Mouse (Mus musculus) midbrain, embryonic 13.5 days (tissue): ENCODE data around the gene Gm3854. TPM values are rescaled to one million over a fixed set of nuclear protein-coding genes. Genes with fewer than 3 reads are reported as not detected.
"Not testable (repeated sequence)": the region's sequence is repeated elsewhere in the genome, so short reads cannot be mapped to it uniquely, and the experiment has no call there.

Experiments
- ATAC-seq: fragments of 200-750 bp; cut with Nextera tagmentation; 2 replicates; pipeline ENCODE4 v1.8.0; 2017; ENCODE audit warnings: mild to moderate bottlenecking, moderate TSS enrichment, moderate library complexity
- H3K27ac ChIP-seq: fragments of 300-500 bp; sonication (generic); 2 replicates; pipeline ENCODE4 v1.5.1; 2015; ENCODE audit warnings: inconsistent platforms, mild to moderate bottlenecking, moderate library complexity
- H3K27me3 ChIP-seq: fragments of 300-500 bp; sonication (generic); 2 replicates; pipeline ENCODE4 v1.6.1; 2015; ENCODE audit warnings: mild to moderate bottlenecking, inconsistent platforms
- H3K36me3 ChIP-seq: fragments of 300-500 bp; sonication (generic); 2 replicates; pipeline ENCODE4 v1.6.1; 2015; ENCODE audit warnings: mild to moderate bottlenecking, inconsistent platforms
- H3K4me1 ChIP-seq: fragments of 300-500 bp; sonication (generic); replicated peaks from 2 replicates; pipeline ENCODE4 v1.6.1; 2015; ENCODE audit warnings: inconsistent platforms
- H3K4me2 ChIP-seq: fragments of 300-500 bp; sonication (generic); replicated peaks from 2 replicates; pipeline ENCODE4 v1.6.1; 2015; ENCODE audit warnings: moderate library complexity, mild to moderate bottlenecking, inconsistent platforms
- H3K4me3 ChIP-seq: fragments of 300-500 bp; sonication (generic); replicated peaks from 2 replicates; pipeline ENCODE4 v1.5.1; 2015; ENCODE audit warnings: mild to moderate bottlenecking, inconsistent platforms
- H3K9ac ChIP-seq: fragments of 300-500 bp; sonication (generic); replicated peaks from 2 replicates; pipeline ENCODE4 v1.6.1; 2015; ENCODE audit warnings: mild to moderate bottlenecking, inconsistent platforms
- H3K9me3 ChIP-seq: fragments of 300-500 bp; sonication (generic); 2 replicates; pipeline ENCODE4 v1.6.1; 2016; ENCODE audit warnings: mild to moderate bottlenecking, inconsistent platforms
- WGBS: fragments of 180-500 bp; shearing (Covaris S2); methylation state at CpG from one replicate; pipeline ENCODE4 v1.1.7; 2015; 5-methylcytosine and 5-hydroxymethylcytosine counted together
- polyA plus RNA-seq: library from polyadenylated mRNA; unstranded; fragments of >200 nt; fragmentation: Nextera tagmentation; extraction: Ambion mirVana; gene quantifications from 2 replicates; pipeline ENCODE4 v1.2.1, GENCODE M21; 2015

Gene Gm3854
- polyA plus RNA-seq, 1 experiment from 2014 or later = 7.0 TPM

DNA sequence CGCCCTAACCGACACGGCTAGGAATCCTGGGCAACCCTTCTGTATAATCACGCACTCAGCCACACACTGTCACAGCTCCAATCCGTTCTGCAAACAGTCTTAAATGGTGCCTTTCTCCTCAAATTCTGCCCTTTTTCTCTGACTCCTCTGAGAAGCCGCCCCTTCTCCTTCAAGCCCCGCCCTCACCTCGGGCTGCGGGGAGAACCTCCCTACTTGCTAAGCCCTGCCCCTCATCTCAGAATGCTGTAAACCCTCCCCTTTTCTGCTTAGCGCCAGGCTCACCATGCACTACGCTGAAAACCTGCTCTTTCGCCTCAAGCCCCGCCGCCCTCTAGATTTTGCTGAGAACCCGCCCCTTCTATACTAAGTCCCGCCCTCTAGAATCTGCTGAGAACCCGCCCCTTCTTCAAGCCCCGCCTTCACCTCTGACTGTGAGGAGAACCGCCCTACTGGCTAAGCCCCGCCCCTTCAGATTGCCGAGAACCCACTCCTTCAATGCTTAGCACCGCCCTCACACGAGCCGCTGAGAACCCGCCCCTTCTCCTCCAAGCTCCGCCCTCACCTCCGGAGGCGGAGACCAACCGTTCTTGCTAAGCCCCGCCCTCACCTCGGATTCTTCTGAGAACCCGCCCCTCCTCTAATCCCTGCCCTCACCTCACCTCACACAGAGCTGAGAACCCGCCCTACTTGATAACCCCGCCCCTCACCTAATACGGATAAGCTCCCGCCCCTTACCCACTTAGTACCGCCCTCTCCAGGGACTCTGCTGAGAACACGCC, 18.9 kb downstream of the Gm3854 start:
- H3K9ac ChIP-seq = peak overlapping the region; percentile 70
- under 1% methylated on average over 38 of the region's 38 CpGs for WGBS
- no peaks in the 10 kb centered on the region for H3K9me3 ChIP-seq
- H3K4me1 ChIP-seq = peaks cover 14% of the 10 kb centered on the region
- peak overlapping the region; percentile 63 for H3K4me2 ChIP-seq
- no peaks in the 10 kb centered on the region for H3K36me3 ChIP-seq
- peak overlapping the region; percentile 48 for H3K4me3 ChIP-seq
- ATAC-seq = peak; percentile 92
- H3K27ac ChIP-seq = peak overlapping the region; percentile 95
- H3K27me3 ChIP-seq = no peaks in the 10 kb centered on the region

- WGBS = under 1% methylated on average over 23 of the region's 23 CpGs
- H3K9ac ChIP-seq = peak within 1 kb of the TSS; percentile 70
- peak within 1 kb of the TSS; percentile 48 for H3K4me3 ChIP-seq
- peak within 1 kb of the TSS; percentile 63 for H3K4me2 ChIP-seq
- H3K9me3 ChIP-seq = no peaks in the 10 kb centered on the region
- peaks cover 14% of the 10 kb centered on the region for H3K4me1 ChIP-seq
- peak within 1 kb of the TSS; percentile 95 for H3K27ac ChIP-seq
- H3K36me3 ChIP-seq = no peaks in the 10 kb centered on the region
- ATAC-seq = peak; percentile 86
- H3K27me3 ChIP-seq = no peaks in the 10 kb centered on the region
Measured at GRCm38 (mm10) chr7:6363047-6363488, 19.5 kb downstream of the Gm3854 start, which contains the start of gene Zfp78. Zfp78 (plus strand) TSS chr7:6363280.

DNA sequence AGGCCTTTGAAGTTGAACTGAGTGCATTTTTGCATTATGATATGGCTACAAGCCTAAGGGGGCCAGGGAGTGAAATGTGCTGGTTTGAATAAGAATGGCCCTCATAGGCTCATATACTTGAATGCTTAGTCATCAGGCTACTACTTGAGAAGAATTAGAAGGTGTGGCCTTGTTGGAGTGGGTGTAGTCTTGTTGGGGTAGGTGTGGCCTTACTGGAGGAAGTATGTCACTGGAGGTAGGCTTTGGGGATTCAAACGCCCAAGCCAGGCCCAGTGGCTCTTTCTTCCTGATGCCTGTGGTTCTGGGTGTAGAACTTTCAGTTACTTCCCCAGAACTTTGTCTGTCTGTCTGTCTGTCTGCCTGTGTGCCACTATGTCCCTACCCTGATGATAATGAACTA, 21.2 kb downstream of the Gm3854 start:
- Histone ChIP-seq H3K4me3 (no peak overlapping the region), H3K9me3 (no peaks in the 10 kb centered on the region), H3K27me3 (no peaks in the 10 kb centered on the region), H3K27ac (no peak overlapping the region), H3K9ac (no peak overlapping the region), H3K4me1 (peaks cover 11% of the 10 kb centered on the region), H3K4me2 (no peak overlapping the region), H3K36me3 (no peaks in the 10 kb centered on the region)
- 71% methylated on average over 1 of the region's 1 CpGs for WGBS
- no peak for ATAC-seq

- WGBS = 90% methylated on average over 5 of the region's 5 CpGs
- Histone ChIP-seq H3K27ac (no peak overlapping the region), H3K9me3 (no peaks in the 10 kb centered on the region), H3K9ac (no peak overlapping the region), H3K4me2 (no peak overlapping the region), H3K27me3 (no peaks in the 10 kb centered on the region), H3K4me3 (no peak overlapping the region), H3K36me3 (peaks cover 3% of the 10 kb centered on the region), H3K4me1 (peaks cover 11% of the 10 kb centered on the region)
- ATAC-seq = no peak
Measured at GRCm38 (mm10) chr7:6367185-6367584, 23.6 kb downstream of the Gm3854 start.

DNA sequence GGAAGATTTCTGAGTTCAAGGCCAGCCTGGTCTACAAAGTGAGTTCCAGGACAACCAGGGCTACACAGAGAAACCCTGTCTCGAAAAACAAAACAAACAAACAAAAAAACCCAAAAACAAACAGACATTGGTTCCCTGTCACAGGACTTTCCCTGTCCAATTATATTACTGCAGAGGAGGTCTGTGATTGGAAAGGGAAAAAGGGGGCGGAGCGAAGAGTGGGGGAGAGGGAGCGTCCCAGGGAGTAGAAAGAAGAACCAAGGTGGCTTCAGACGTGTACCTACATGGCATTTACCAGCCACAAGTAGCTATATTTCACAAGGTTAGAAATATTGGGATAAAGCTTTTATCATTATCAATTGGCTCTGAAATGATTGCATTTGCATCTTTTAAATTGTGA, 24.6 kb downstream of the Gm3854 start:
- H3K4me1 ChIP-seq = peaks cover 11% of the 10 kb centered on the region
- not testable (repeated sequence) for H3K9me3 ChIP-seq, H3K27ac ChIP-seq, ATAC-seq, H3K27me3 ChIP-seq, H3K4me3 ChIP-seq, H3K4me2 ChIP-seq, H3K9ac ChIP-seq, H3K36me3 ChIP-seq
- 84% methylated on average over 5 of the region's 5 CpGs for WGBS

DNA sequence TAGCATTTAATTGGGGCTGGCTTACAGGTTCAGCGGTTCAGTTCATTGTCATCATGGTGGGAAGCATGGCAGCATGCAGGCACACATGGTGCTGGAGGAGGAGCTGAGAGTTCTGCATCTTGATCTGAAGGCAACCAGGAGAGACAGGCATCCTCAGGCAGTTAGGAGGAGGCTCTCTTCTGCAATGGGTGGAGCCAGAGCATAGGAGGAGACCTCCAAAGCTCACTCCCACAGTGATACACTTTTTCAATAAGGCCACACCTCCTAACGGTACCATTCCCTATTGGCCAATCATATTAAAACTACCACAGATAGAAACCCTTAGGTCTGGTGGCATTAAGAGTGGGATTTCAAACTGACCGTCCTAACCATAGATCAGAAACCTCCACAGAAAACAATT, 25.9 kb downstream of the Gm3854 start:
- Histone ChIP-seq H3K4me3 (no peak overlapping the region), H3K9me3 (no peaks in the 10 kb centered on the region), H3K27me3 (no peaks in the 10 kb centered on the region), H3K4me2 (no peak overlapping the region), H3K36me3 (peaks cover 6% of the 10 kb centered on the region), H3K9ac (no peak overlapping the region), H3K4me1 (peaks cover under 1% of the 10 kb centered on the region; the same call in 1 of the 2 replicates), H3K27ac (no peak overlapping the region)
- no peak for ATAC-seq
- WGBS = 89% methylated on average over 3 of the region's 3 CpGs

DNA sequence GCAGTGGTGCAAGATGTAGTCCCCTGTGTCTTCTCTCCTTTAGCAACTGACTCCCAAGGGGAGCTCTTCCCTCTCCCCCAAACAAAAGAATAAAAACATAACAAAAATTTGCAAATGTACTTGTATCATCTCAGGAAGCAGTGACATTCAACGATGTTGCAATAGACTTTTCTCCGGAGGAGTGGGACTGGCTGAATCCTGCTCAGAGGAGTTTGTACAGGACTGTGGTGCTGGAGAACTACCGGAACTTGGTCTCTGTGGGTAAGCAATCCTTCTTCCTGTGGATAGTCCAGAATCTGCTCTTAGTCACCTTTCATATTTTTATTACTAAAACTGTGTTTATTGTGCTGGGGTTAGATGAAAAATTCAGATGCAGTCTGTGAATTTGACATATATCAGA, 29.4 kb downstream of the Gm3854 start:
- no peak overlapping the region for H3K4me2 ChIP-seq
- H3K27me3 ChIP-seq = no peaks in the 10 kb centered on the region
- H3K36me3 ChIP-seq = peaks cover 13% of the 10 kb centered on the region
- no peak for ATAC-seq
- no peak overlapping the region for H3K27ac ChIP-seq
- H3K4me1 ChIP-seq = no peaks in the 10 kb centered on the region
- no peaks in the 10 kb centered on the region for H3K9me3 ChIP-seq
- 92% methylated on average over 3 of the region's 3 CpGs for WGBS
- H3K4me3 ChIP-seq = no peak overlapping the region
- H3K9ac ChIP-seq = no peak overlapping the region

DNA sequence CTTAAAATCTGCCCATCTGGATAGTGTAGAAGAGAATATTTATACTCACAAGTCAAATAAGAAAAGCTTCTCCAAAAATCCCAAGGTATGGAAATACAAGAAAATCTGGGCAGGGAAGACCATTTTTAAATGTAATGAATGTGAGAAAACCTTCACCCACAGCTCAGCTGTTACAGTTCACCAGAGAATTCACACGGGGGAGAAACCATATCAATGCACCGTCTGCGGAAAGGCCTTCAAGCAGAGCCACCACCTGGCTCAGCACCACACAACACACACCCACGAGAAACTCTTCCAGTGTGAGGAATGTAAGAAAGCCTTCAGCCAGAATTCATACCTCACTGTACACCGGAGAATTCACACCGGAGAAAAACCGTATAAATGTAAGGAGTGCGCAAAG, 34.9 kb downstream of the Gm3854 start:
- WGBS = 90% methylated on average over 8 of the region's 8 CpGs
- no peak for ATAC-seq

DNA sequence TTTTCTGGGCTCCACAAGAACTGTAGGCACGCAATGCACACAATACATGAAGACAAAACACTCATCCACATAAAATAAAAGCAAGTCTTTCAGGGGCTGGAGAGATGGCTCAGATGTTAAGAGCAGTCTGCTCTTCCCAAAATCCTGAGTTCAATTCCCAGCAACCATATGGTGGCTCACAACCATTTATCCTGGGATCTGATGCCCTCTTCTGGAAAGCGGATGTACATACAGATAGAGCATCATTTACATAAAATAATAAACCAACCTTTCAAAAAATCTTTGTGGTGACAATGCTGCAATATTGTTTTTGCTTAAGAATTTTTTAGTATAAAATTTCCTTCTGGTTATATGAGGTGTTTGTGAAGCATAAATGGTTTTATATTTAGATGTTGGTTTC, 37.9 kb downstream of the Gm3854 start:
- H3K9me3 ChIP-seq = no peaks in the 10 kb centered on the region
- H3K27me3 ChIP-seq = no peaks in the 10 kb centered on the region
- H3K27ac ChIP-seq = no peak overlapping the region
- peaks cover 10% of the 10 kb centered on the region for H3K36me3 ChIP-seq
- H3K9ac ChIP-seq = no peak overlapping the region
- ATAC-seq = no peak
- peaks cover 23% of the 10 kb centered on the region for H3K4me1 ChIP-seq
- no peak overlapping the region for H3K4me3 ChIP-seq
- 79% methylated on average over 2 of the region's 2 CpGs for WGBS
- no peak overlapping the region for H3K4me2 ChIP-seq

More for the DNA sequence above, 34.9 kb downstream of the Gm3854 start:
- Histone ChIP-seq H3K27me3 (no peaks in the 10 kb centered on the region), H3K9ac (no peak overlapping the region), H3K36me3 (peaks cover 18% of the 10 kb centered on the region), H3K4me2 (no peak overlapping the region), H3K27ac (no peak overlapping the region), H3K9me3 (no peaks in the 10 kb centered on the region), H3K4me1 (peaks cover 9% of the 10 kb centered on the region), H3K4me3 (no peak overlapping the region)

GRCm38 (mm10) chr7:6383044-6383455, 39.5 kb downstream of the Gm3854 start, which contains the start of gene Zfp28:
Zfp28 (plus strand) TSS chr7:6383295.
- peak; percentile 97 for ATAC-seq
- H3K36me3 ChIP-seq = peaks cover 24% of the 10 kb centered on the region
- H3K27me3 ChIP-seq = no peaks in the 10 kb centered on the region
- H3K4me3 ChIP-seq = peak within 1 kb of the TSS; percentile 65
- H3K27ac ChIP-seq = 0 out of 2 replicates have a peak within 1 kb of the TSS, but pooled peaks have one; percentile 14
- under 1% methylated on average over 28 of the region's 28 CpGs for WGBS
- peak within 1 kb of the TSS; percentile 77 for H3K9ac ChIP-seq
- H3K9me3 ChIP-seq = no peaks in the 10 kb centered on the region
- peak within 1 kb of the TSS; percentile 71 for H3K4me2 ChIP-seq
- H3K4me1 ChIP-seq = peaks cover 23% of the 10 kb centered on the region

GRCm38 (mm10) chr7:6384011-6384410, 40.5 kb downstream of the Gm3854 start:
- Histone ChIP-seq H3K4me2 (peak overlapping the region; percentile 71), H3K9me3 (no peaks in the 10 kb centered on the region), H3K27ac (no peak overlapping the region), H3K36me3 (peaks cover 25% of the 10 kb centered on the region), H3K4me3 (peak overlapping the region; percentile 65), H3K4me1 (peaks cover 23% of the 10 kb centered on the region), H3K27me3 (no peaks in the 10 kb centered on the region), H3K9ac (peak overlapping the region; percentile 77; the same call in 1 of the 2 replicates)
- ATAC-seq = peak; percentile 7; the same call in 1 of the 2 replicates
- 75% methylated on average over 8 of the region's 8 CpGs for WGBS

DNA sequence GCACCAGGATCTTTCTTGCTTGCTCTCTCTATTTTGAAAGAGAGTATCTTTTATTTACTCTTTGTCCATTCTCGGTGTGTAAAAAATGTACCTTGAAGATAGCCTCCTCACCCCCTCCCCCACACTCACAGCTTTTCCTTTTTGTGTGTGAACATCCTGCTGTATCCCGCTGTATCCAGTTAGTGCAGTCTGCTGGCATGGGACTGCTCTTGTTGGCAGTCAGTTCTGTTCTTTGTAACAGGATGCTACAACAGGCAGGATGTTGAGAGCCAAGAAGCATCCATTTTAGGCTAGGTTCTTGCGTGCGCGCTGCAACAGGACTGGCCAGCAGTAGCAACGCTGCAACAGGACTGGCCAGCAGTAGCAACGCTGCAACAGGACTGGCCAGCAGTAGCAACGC, 43.4 kb downstream of the Gm3854 start:
- H3K27ac ChIP-seq = no peak overlapping the region
- H3K4me2 ChIP-seq = no peak overlapping the region
- H3K9ac ChIP-seq = no peak overlapping the region
- ATAC-seq = no peak
- WGBS = 96% methylated on average over 8 of the region's 8 CpGs
- peaks cover 23% of the 10 kb centered on the region for H3K4me1 ChIP-seq
- H3K4me3 ChIP-seq = no peak overlapping the region
- no peaks in the 10 kb centered on the region for H3K27me3 ChIP-seq
- H3K36me3 ChIP-seq = peaks cover 51% of the 10 kb centered on the region
- no peaks in the 10 kb centered on the region for H3K9me3 ChIP-seq
